Mouse (Mus musculus): ENCODE results near the gene Syt11. TPM values are rescaled to one million over a fixed set of nuclear protein-coding genes. Genes with fewer than 3 reads are reported as not detected.
A peak's percentile ranks its signal among the peaks of the same experiment; 100 is the strongest.
"Not testable (repeated sequence)": the region's sequence is repeated elsewhere in the genome, so short reads cannot be mapped to it uniquely, and the experiment has no call there.

The Syt11 gene
- total and polyA plus RNA-seq, 2 experiments = 0.92 to 1.6 TPM

GRCm38 (mm10) chr3:88784889-88785288, 9.9 kb upstream of the Syt11 start:
- Histone ChIP-seq H3K27ac (replicated peaks; ENCODE audit: insufficient read depth, low read depth, low read length) (no peak overlapping the region), H3K27me3 (ENCODE audit: control insufficient read depth, insufficient read depth, low read length) (no peaks in the 10 kb centered on the region), H3K79me2 (ENCODE audit: control insufficient read depth, insufficient read depth, low read length) (no peaks in the 10 kb centered on the region; the same call in 1 of the 2 replicates), H3K4me3 (ENCODE audit: insufficient read depth, low read depth, low read length) (no peak overlapping the region), H3K9ac (ENCODE audit: low read depth, low read length) (no peak overlapping the region), H3K4me1 (ENCODE audit: control insufficient read depth, insufficient read depth, low read length) (no peaks in the 10 kb centered on the region; the same call in 1 of the 2 replicates), H3K36me3 (ENCODE audit: control insufficient read depth, insufficient read depth, low read length) (peaks cover 7% of the 10 kb centered on the region)
- 91% methylated on average over 5 of the region's 5 CpGs for WGBS
- no peak for TF ChIP-seq CTCF (IDR thresholded peaks at IDR 0.05; ENCODE audit: low read depth, low read length)
- TF ChIP-seq POLR2A (IDR thresholded peaks at IDR 0.05; ENCODE audit: extremely low read depth, insufficient read depth, low read length) = no peak
- DNase-seq (ENCODE audit: extremely low read depth, low read depth, low spot score) = no peak

GRCm38 (mm10) chr3:88773163-88773562, 1.8 kb downstream of the Syt11 start:
- H3K27me3 ChIP-seq (ENCODE audit: control insufficient read depth, insufficient read depth, low read length); H3K9ac ChIP-seq (ENCODE audit: low read depth, low read length); H3K27ac ChIP-seq (replicated peaks; ENCODE audit: insufficient read depth, low read depth, low read length); H3K4me1 ChIP-seq (ENCODE audit: control insufficient read depth, insufficient read depth, low read length); H3K4me3 ChIP-seq (ENCODE audit: insufficient read depth, low read depth, low read length); H3K36me3 ChIP-seq (ENCODE audit: control insufficient read depth, insufficient read depth, low read length); DNase-seq (ENCODE audit: extremely low read depth, low read depth, low spot score); H3K79me2 ChIP-seq (ENCODE audit: control insufficient read depth, insufficient read depth, low read length): not testable (repeated sequence)
- WGBS = 91% methylated on average over 6 of the region's 6 CpGs

GRCm38 (mm10) chr3:88772399-88772798, 2.6 kb downstream of the Syt11 start:
- DNase-seq (ENCODE audit: extremely low read depth, low read depth, low spot score) = peak; percentile 46
- H3K27me3 ChIP-seq (ENCODE audit: control insufficient read depth, insufficient read depth, low read length); H3K27ac ChIP-seq (replicated peaks; ENCODE audit: insufficient read depth, low read depth, low read length); H3K36me3 ChIP-seq (ENCODE audit: control insufficient read depth, insufficient read depth, low read length); H3K4me3 ChIP-seq (ENCODE audit: insufficient read depth, low read depth, low read length); H3K9ac ChIP-seq (ENCODE audit: low read depth, low read length); H3K79me2 ChIP-seq (ENCODE audit: control insufficient read depth, insufficient read depth, low read length); H3K4me1 ChIP-seq (ENCODE audit: control insufficient read depth, insufficient read depth, low read length): not testable (repeated sequence)
- WGBS = 2% methylated on average over 17 of the region's 19 CpGs

- WGBS = 24% methylated on average over 3 of the region's 6 CpGs
- H3K79me2 ChIP-seq (ENCODE audit: control insufficient read depth, insufficient read depth, low read length); DNase-seq (ENCODE audit: extremely low read depth, low read depth, low spot score); H3K4me1 ChIP-seq (ENCODE audit: control insufficient read depth, insufficient read depth, low read length); H3K9ac ChIP-seq (ENCODE audit: low read depth, low read length); H3K27me3 ChIP-seq (ENCODE audit: control insufficient read depth, insufficient read depth, low read length); H3K27ac ChIP-seq (replicated peaks; ENCODE audit: insufficient read depth, low read depth, low read length); H3K36me3 ChIP-seq (ENCODE audit: control insufficient read depth, insufficient read depth, low read length): not testable (repeated sequence)
- peak overlapping the region; percentile 46; the same call in 1 of the 2 replicates for H3K4me3 ChIP-seq (ENCODE audit: insufficient read depth, low read depth, low read length)
Observed at GRCm38 (mm10) chr3:88771941-88772280, 3.1 kb downstream of the Syt11 start.

- not testable (repeated sequence) for H3K36me3 ChIP-seq (ENCODE audit: control insufficient read depth, insufficient read depth, low read length); H3K27ac ChIP-seq (replicated peaks; ENCODE audit: insufficient read depth, low read depth, low read length); H3K9ac ChIP-seq (ENCODE audit: low read depth, low read length); H3K79me2 ChIP-seq (ENCODE audit: control insufficient read depth, insufficient read depth, low read length); DNase-seq (ENCODE audit: extremely low read depth, low read depth, low spot score); H3K27me3 ChIP-seq (ENCODE audit: control insufficient read depth, insufficient read depth, low read length); H3K4me1 ChIP-seq (ENCODE audit: control insufficient read depth, insufficient read depth, low read length)
- peak overlapping the region; percentile 46; the same call in 1 of the 2 replicates for H3K4me3 ChIP-seq (ENCODE audit: insufficient read depth, low read depth, low read length)
- 7% methylated on average over 22 of the region's 28 CpGs for WGBS
Observed at GRCm38 (mm10) chr3:88771189-88771940, 3.6 kb downstream of the Syt11 start.

GRCm38 (mm10) chr3:88762401-88762831, 12.5 kb downstream of the Syt11 start:
- Histone ChIP-seq H3K36me3 (ENCODE audit: control insufficient read depth, insufficient read depth, low read length) (no peaks in the 10 kb centered on the region), H3K9ac (ENCODE audit: low read depth, low read length) (no peak overlapping the region), H3K4me1 (ENCODE audit: control insufficient read depth, insufficient read depth, low read length) (no peaks in the 10 kb centered on the region), H3K27me3 (ENCODE audit: control insufficient read depth, insufficient read depth, low read length) (no peaks in the 10 kb centered on the region), H3K27ac (replicated peaks; ENCODE audit: insufficient read depth, low read depth, low read length) (no peak overlapping the region), H3K4me3 (ENCODE audit: insufficient read depth, low read depth, low read length) (no peak overlapping the region), H3K79me2 (ENCODE audit: control insufficient read depth, insufficient read depth, low read length) (no peaks in the 10 kb centered on the region)
- WGBS = 76% methylated on average over 6 of the region's 6 CpGs
- no peak for DNase-seq (ENCODE audit: extremely low read depth, low read depth, low spot score)
- TF ChIP-seq POLR2A (IDR thresholded peaks at IDR 0.05; ENCODE audit: extremely low read depth, insufficient read depth, low read length) = no peak
- TF ChIP-seq CTCF (IDR thresholded peaks at IDR 0.05; ENCODE audit: low read depth, low read length) = no peak

All from liver, adult 2 months (tissue).